Mouse (Mus musculus) layer of hippocampus, adult 2 months (tissue): ENCODE measurements around the gene Ddx39. TPM values are rescaled to one million over a fixed set of nuclear protein-coding genes. Genes with fewer than 3 reads are reported as not detected.

Experiments
- DNase-seq, 2 experiments: peaks; one replicate each; pipeline ENCODE4 v3.0.0; 2022; ENCODE audit warnings: low spot score in 2 of 2
- H3K27ac ChIP-seq: fragments of 200-600 bp; 2 replicates; pipeline ENCODE4 v1.8.1; 2022
- H3K4me3 ChIP-seq: fragments of 200-600 bp; 2 replicates; pipeline ENCODE4 v1.8.1; 2022; ENCODE audit warnings: mild to moderate bottlenecking
- CTCF ChIP-seq: fragments of 200-600 bp; conservative IDR thresholded peaks from 2 replicates; pipeline ENCODE4 v1.8.1; 2022; ENCODE audit warnings: antibody characterized with exemption, mild to moderate bottlenecking, moderate library complexity
- total RNA-seq, 2 experiments: library from RNA; stranded (reverse); gene quantifications; 2 replicates each; pipeline ENCODE4 v1.2.3; 2021

Ddx39 gene
- total RNA-seq, 2 experiments from 2014 or later = 17.9 to 20.4 TPM

GRCm38 (mm10) chr8:83747661-83748346 lies 32.8 kb downstream of the Ddx39 start:
- H3K4me3 ChIP-seq = peak overlapping the region; percentile 47
- peak overlapping the region; percentile 2; the same call in 1 of the 2 replicates for H3K27ac ChIP-seq
- peak; percentile 35; the same call in 1 of the 2 replicates for TF ChIP-seq CTCF
- DNase-seq = no peak

- no peak for DNase-seq
- no peak for TF ChIP-seq CTCF
- H3K27ac ChIP-seq = no peak overlapping the region
- no peak overlapping the region for H3K4me3 ChIP-seq
These were observed 33.7 kb downstream of the Ddx39 start for GRCm38 (mm10) chr8:83748708-83749107.

- no peak for TF ChIP-seq CTCF
- H3K4me3 ChIP-seq = no peak overlapping the region
- no peak for DNase-seq
- no peak overlapping the region for H3K27ac ChIP-seq
These were observed 34.3 kb downstream of the Ddx39 start for GRCm38 (mm10) chr8:83749265-83749664.

- TF ChIP-seq CTCF = peak; percentile 48
- Histone ChIP-seq H3K27ac (no peak overlapping the region), H3K4me3 (no peak overlapping the region)
- DNase-seq = no peak
These were observed 39.2 kb downstream of the Ddx39 start for GRCm38 (mm10) chr8:83754149-83754548.

- no peak for DNase-seq
- no peak overlapping the region for H3K4me3 ChIP-seq
- no peak overlapping the region for H3K27ac ChIP-seq
- TF ChIP-seq CTCF = peak; percentile 69
These were observed 41.3 kb downstream of the Ddx39 start for GRCm38 (mm10) chr8:83756273-83756672.

- Histone ChIP-seq H3K27ac (no peak overlapping the region), H3K4me3 (no peak overlapping the region)
- DNase-seq = no peak
- TF ChIP-seq CTCF = no peak
These were observed 42.2 kb downstream of the Ddx39 start for GRCm38 (mm10) chr8:83757084-83757607.

GRCm38 (mm10) chr8:83758298-83758697 lies 43.3 kb downstream of the Ddx39 start:
- no peak for TF ChIP-seq CTCF
- no peak for DNase-seq
- H3K4me3 ChIP-seq = no peak overlapping the region
- H3K27ac ChIP-seq = no peak overlapping the region

GRCm38 (mm10) chr8:83759231-83759759 lies 44.3 kb downstream of the Ddx39 start:
- DNase-seq = no peak
- H3K4me3 ChIP-seq = no peak overlapping the region
- TF ChIP-seq CTCF = no peak

DNA sequence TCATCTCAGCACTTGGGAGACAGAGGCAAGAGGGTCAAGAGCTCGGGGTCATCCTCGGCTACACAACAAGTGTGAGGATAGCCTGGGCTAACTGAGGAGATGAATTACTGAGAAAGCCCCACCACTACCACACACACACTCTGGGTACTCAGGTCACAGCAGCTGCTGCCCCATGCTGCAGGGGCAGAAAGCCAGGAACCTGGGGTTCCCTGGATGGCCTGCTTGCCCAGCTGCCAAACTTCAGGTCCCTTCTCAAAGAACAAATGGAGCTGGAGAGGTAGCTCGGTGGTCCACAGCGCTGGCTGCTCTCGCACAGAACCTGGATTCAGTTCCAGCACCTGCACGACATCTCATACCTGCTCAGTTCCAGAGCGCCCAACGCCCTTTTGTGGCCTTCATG lies 49.1 kb downstream of the Ddx39 start:
- H3K27ac ChIP-seq = no peak overlapping the region
- DNase-seq = no peak
- no peak overlapping the region for H3K4me3 ChIP-seq
- no peak for TF ChIP-seq CTCF

More at GRCm38 (mm10) chr8:83759231-83759759, 44.3 kb downstream of the Ddx39 start:
- no peak overlapping the region for H3K27ac ChIP-seq

DNA sequence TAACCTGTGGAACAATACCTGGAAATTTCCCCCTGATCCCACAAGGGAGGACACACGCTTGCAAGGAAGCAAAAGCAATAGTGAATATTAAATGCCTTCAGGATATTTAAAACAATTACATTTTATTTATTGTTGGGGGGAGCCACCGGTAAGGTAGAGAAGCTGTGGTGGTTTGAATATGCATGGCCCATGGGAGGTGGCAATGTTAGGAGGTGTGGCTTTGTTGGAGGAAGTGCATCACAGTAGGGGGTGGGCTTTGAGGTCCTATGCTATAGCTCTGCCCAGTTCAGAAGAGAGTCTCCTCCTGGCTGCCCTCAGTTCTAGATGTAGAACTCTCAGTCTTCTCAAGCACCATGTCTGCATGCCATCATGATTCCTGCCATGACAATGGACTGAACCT lies 49.7 kb downstream of the Ddx39 start:
- Histone ChIP-seq H3K4me3 (no peak overlapping the region), H3K27ac (no peak overlapping the region)
- DNase-seq = no peak
- no peak for TF ChIP-seq CTCF

DNA sequence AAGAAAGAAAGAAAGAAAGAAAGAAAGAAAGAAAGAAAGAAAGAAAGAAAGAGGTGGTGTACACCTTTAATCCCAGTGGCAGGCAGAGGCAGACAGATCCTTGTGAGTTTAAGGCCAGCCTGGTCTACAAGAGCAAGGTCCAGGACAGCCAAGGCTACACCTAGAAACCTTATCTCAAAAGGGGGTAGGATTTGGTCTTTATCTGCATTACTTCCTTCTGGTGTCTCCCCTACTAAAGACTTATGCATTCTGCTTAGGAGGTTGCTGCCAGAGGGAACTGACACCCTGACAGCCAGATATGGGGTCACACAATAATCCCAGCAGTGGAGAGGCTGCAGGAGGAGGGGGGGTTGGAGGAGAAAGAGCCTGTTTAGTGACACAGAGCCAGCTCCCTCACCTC lies 50.7 kb downstream of the Ddx39 start:
- no peak for DNase-seq
- no peak for TF ChIP-seq CTCF
- H3K27ac ChIP-seq = no peak overlapping the region

DNA sequence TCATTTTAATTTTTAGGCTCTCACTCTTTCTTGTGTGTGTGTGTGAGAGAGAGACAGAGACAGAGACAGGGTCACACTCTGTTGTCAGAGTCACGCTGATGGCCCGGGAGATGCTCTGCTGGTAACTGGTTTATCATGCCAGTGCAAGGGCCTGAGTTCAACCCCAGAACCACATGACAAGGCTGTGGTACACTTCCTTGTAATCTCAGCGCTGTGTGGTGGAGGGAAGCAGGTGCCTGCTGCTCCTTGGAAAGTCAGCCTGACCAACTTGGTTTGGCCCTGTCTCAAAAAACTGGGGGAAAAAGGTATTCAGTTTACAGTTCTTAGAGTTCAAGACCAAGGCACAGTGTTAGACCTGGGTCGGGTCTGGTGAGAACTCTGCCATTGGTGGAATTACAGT lies 52.5 kb downstream of the Ddx39 start:
- H3K27ac ChIP-seq = no peak overlapping the region
- no peak for DNase-seq
- no peak for TF ChIP-seq CTCF
- no peak overlapping the region for H3K4me3 ChIP-seq

More for the DNA sequence above, 50.7 kb downstream of the Ddx39 start:
- H3K4me3 ChIP-seq = no peak overlapping the region

DNA sequence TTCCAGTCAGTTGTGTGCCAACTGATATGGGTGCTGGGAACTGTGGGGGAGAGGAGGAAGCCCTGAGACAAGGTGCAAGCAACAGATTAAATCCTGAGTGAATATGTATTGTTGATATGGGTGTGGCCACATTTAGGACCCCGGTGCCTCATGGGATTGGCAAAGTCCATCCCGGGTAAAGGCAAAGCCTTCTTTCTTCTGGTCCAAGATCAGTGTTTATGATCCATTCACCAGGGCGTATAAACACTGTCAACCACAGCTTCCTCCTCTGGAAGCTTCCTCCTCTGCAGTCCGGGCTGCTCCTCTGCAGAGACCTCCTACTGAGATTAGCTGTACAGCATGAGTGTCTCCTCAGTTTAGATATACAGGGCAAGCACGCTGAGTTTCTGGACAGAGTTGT lies 53.5 kb downstream of the Ddx39 start:
- DNase-seq = no peak
- no peak for TF ChIP-seq CTCF
- H3K4me3 ChIP-seq = no peak overlapping the region
- no peak overlapping the region for H3K27ac ChIP-seq

GRCm38 (mm10) chr8:83769720-83770119 lies 54.7 kb downstream of the Ddx39 start:
- no peak for TF ChIP-seq CTCF
- no peak for DNase-seq
- Histone ChIP-seq H3K27ac (no peak overlapping the region), H3K4me3 (no peak overlapping the region)
